In genomic region chr13:43862586-43862985, GRCm38 (mm10) we compare ENCODE assay signal across 20 mouse cellular contexts.
DNase-seq lines count a peak whose midpoint lies in the region; ATAC-seq lines count a peak whose summit lies in the region.
"Had no signal": no experiment of that assay in that cellular context is flagged by ENCODE, and none has a peak within 500 bp of the region (broad histone marks: within the 10 kb centered on the region; RNA-seq: fewer than 3 reads in every experiment).

No protein-coding gene starts in this region.

- no peak overlapping the region for H3K9ac ChIP-seq in heart, embryonic 13.5 days
- no peak overlapping the region for H3K9ac ChIP-seq in limb, embryonic 13.5 days
- H3K9ac ChIP-seq in kidney, embryonic 15.5 days: no peak overlapping the region
- H3K9ac ChIP-seq: forebrain, postnatal 0 days; hindbrain, embryonic 15.5 days; liver, embryonic 14.5 days had no signal

- no peak overlapping the region for H3K4me2 ChIP-seq in heart, embryonic 13.5 days
- H3K4me2 ChIP-seq in limb, embryonic 13.5 days (replicated peaks): no peak overlapping the region
- no peak overlapping the region for H3K4me2 ChIP-seq in kidney, embryonic 15.5 days
- H3K4me2 ChIP-seq: heart, embryonic 11.5 days; hindbrain, embryonic 15.5 days had no signal

- peaks cover 31% of the 10 kb centered on the region for H3K4me1 ChIP-seq in heart, embryonic 13.5 days
- H3K4me1 ChIP-seq in limb, embryonic 13.5 days: peaks cover 47% of the 10 kb centered on the region
- peaks cover 38% of the 10 kb centered on the region for H3K4me1 ChIP-seq in limb, embryonic 10.5 days
- peaks cover 52% of the 10 kb centered on the region for H3K4me1 ChIP-seq in kidney, embryonic 15.5 days

- ATAC-seq in heart, embryonic 13.5 days (ENCODE audit: extremely low read depth, insufficient number of reproducible peaks, low FRiP score, low TSS enrichment): no peak
- no peak for ATAC-seq in limb, embryonic 13.5 days (ENCODE audit: low FRiP score, low read depth)
- ATAC-seq in kidney, embryonic 15.5 days (replicated peaks; ENCODE audit: low FRiP score): no peak
- ATAC-seq: forebrain, postnatal 0 days; intestine, postnatal 0 days had no signal

- H3K27me3 ChIP-seq in heart, embryonic 13.5 days (replicated peaks): no peaks in the 10 kb centered on the region
- peaks cover 5% of the 10 kb centered on the region; the same call in 1 of the 2 replicates for H3K27me3 ChIP-seq in limb, embryonic 13.5 days
- peaks cover 23% of the 10 kb centered on the region; the same call in 1 of the 2 replicates for H3K27me3 ChIP-seq in limb, embryonic 10.5 days (ENCODE audit: low read depth, poor library complexity, severe bottlenecking)
- no peaks in the 10 kb centered on the region for H3K27me3 ChIP-seq in kidney, embryonic 15.5 days

- no peak for DNase-seq in heart, adult 8-10 months (ENCODE audit: low spot score)
- DNase-seq in limb, embryonic 10.5 days (ENCODE audit: low spot score): no peak
- peak; percentile 28 to 36 for DNase-seq in kidney, postnatal 36 days
- DNase-seq in B cell, adult 2 months: no peak
- DNase-seq: cerebellum, adult 18-20 months; cerebellum, postnatal 25 days; embryo, embryonic 11 days; forebrain, postnatal 0 days; gastrocnemius, postnatal 10 days; heart, postnatal 4 days; lung, postnatal 10 days; right cerebral cortex, postnatal 25 days had no signal

- peak overlapping the region; percentile 14; the same call in 1 of the 2 replicates for H3K27ac ChIP-seq in heart, embryonic 13.5 days (replicated peaks)
- H3K27ac ChIP-seq in limb, embryonic 13.5 days: peak overlapping the region; percentile 17; the same call in 1 of the 2 replicates
- H3K27ac ChIP-seq in limb, embryonic 10.5 days: no peak overlapping the region
- H3K27ac ChIP-seq in kidney, embryonic 15.5 days: 0 out of 2 replicates have a peak overlapping the region, but pooled peaks have one; percentile 3
- H3K27ac ChIP-seq: forebrain, embryonic 10.5 days; hindbrain, embryonic 15.5 days; liver, embryonic 14.5 days had no signal

- no peaks in the 10 kb centered on the region for H3K36me3 ChIP-seq in heart, embryonic 13.5 days
- H3K36me3 ChIP-seq in limb, embryonic 13.5 days: no peaks in the 10 kb centered on the region
- H3K36me3 ChIP-seq in limb, embryonic 10.5 days: no peaks in the 10 kb centered on the region
- no peaks in the 10 kb centered on the region for H3K36me3 ChIP-seq in kidney, embryonic 15.5 days
- H3K36me3 ChIP-seq: forebrain, embryonic 10.5 days; hindbrain, embryonic 15.5 days had no signal

- WGBS in heart, embryonic 13.5 days: 63% methylated on average over 6 of the region's 6 CpGs
- WGBS in limb, embryonic 13.5 days: 48% methylated on average over 6 of the region's 6 CpGs
- WGBS in limb, embryonic 10.5 days: 64% methylated on average over 6 of the region's 6 CpGs
- WGBS in kidney, embryonic 15.5 days: 76% methylated on average over 6 of the region's 6 CpGs

- H3K9me3 ChIP-seq in heart, embryonic 13.5 days: no peaks in the 10 kb centered on the region
- no peaks in the 10 kb centered on the region for H3K9me3 ChIP-seq in limb, embryonic 13.5 days
- H3K9me3 ChIP-seq in limb, embryonic 10.5 days (replicated peaks): no peaks in the 10 kb centered on the region
- no peaks in the 10 kb centered on the region for H3K9me3 ChIP-seq in kidney, embryonic 15.5 days (replicated peaks)
- H3K9me3 ChIP-seq: forebrain, embryonic 10.5 days; hindbrain, embryonic 15.5 days had no signal

- H3K4me3 ChIP-seq in heart, embryonic 13.5 days: no peak overlapping the region
- H3K4me3 ChIP-seq in limb, embryonic 13.5 days: no peak overlapping the region
- no peak overlapping the region for H3K4me3 ChIP-seq in limb, embryonic 10.5 days
- H3K4me3 ChIP-seq in kidney, embryonic 15.5 days (replicated peaks): no peak overlapping the region
- H3K4me3 ChIP-seq: forebrain, embryonic 10.5 days; hindbrain, embryonic 15.5 days had no signal

Comparison
In these comparisons a context has a peak if more than half of its experiments do, and no peak if none do; other contexts are left out.
1. DNase-seq: peak in kidney, postnatal 36 days (2 of 2); none in heart, adult 8-10 months (single experiment), limb, embryonic 10.5 days (single experiment) and B cell, adult 2 months (0 of 2).